Mouse (Mus musculus) thymus, adult 2 months (tissue): ENCODE results near the gene Gramd1b. TPM values are rescaled to one million over a fixed set of nuclear protein-coding genes. Genes with fewer than 3 reads are reported as not detected.
A peak's percentile ranks its signal among the peaks of the same experiment; 100 is the strongest.

Source experiments
- DNase-seq: peaks from one replicate; pipeline ENCODE4 v3.0.0; 2021
- H3K27ac ChIP-seq: fragments of 200-500 bp; 2 replicates; pipeline ENCODE4 v1.5.1; 2012; ENCODE audit warnings: low read length, control low read depth; ENCODE audit not compliant: control insufficient read depth, insufficient read depth
- H3K27me3 ChIP-seq: fragments of 200-500 bp; 2 replicates; pipeline ENCODE4 v1.6.1; 2012; ENCODE audit warnings: mild to moderate bottlenecking, low read length, moderate library complexity, mixed read lengths; ENCODE audit not compliant: control insufficient read depth, insufficient read depth
- H3K36me3 ChIP-seq: fragments of 200-500 bp; 2 replicates; pipeline ENCODE4 v1.6.1; 2012; ENCODE audit warnings: mild to moderate bottlenecking, low read length, moderate library complexity; ENCODE audit not compliant: control insufficient read depth, insufficient read depth
- H3K4me1 ChIP-seq: fragments of 200-500 bp; replicated peaks from 2 replicates; pipeline ENCODE4 v1.6.1; 2012; ENCODE audit warnings: low read length; ENCODE audit not compliant: control insufficient read depth, insufficient read depth
- H3K4me3 ChIP-seq: fragments of 200-500 bp; 2 replicates; pipeline ENCODE4 v1.5.1; 2012; ENCODE audit warnings: mild to moderate bottlenecking, low read length, control low read depth, moderate library complexity; ENCODE audit not compliant: control insufficient read depth, insufficient read depth
- CTCF ChIP-seq: fragments of 200-500 bp; IDR thresholded peaks from 2 replicates; pipeline ENCODE4 v1.5.1; 2012; ENCODE audit warnings: mild to moderate bottlenecking, control low read depth, low read length, moderate library complexity, borderline replicate concordance; ENCODE audit not compliant: control insufficient read depth, poor library complexity, insufficient read depth; ENCODE audit errors: extremely low read depth
- POLR2A ChIP-seq: fragments of 200-500 bp; IDR thresholded peaks from 2 replicates; pipeline ENCODE4 v1.6.1; 2012; ENCODE audit warnings: mild to moderate bottlenecking, low read length, control low read depth, moderate library complexity; ENCODE audit not compliant: control insufficient read depth, poor library complexity, insufficient read depth; ENCODE audit errors: extremely low read depth
- WGBS: fragments of 180-500 bp; shearing (Covaris S2); methylation state at CpG from one replicate; pipeline ENCODE4 v1.1.7; 2018; 5-methylcytosine and 5-hydroxymethylcytosine counted together
- polyA plus RNA-seq: library from polyadenylated mRNA; depleted of rRNA; stranded (reverse); fragments of >200 nt; gene quantifications from 2 replicates; pipeline ENCODE4 v1.2.3, GENCODE M21; 2012

Gramd1b gene
- polyA plus RNA-seq, 1 experiment, result 43.0 TPM

- H3K4me1 ChIP-seq, result peaks cover 18% of the 10 kb centered on the region
- peak overlapping the region; percentile 61 for H3K27ac ChIP-seq
- under 1% methylated on average over 77 of the region's 77 CpGs for WGBS
- no peaks in the 10 kb centered on the region for H3K36me3 ChIP-seq
- TF ChIP-seq POLR2A (no peak; the same call in 1 of the 2 replicates), CTCF (0 out of 2 replicates have a peak, but pooled peaks have one; percentile 8)
- peak; percentile 78 for DNase-seq
- no peaks in the 10 kb centered on the region for H3K27me3 ChIP-seq
- peak overlapping the region; percentile 94 for H3K4me3 ChIP-seq
Measured at GRCm38 (mm10) chr9:40455336-40456185, 75.6 kb downstream of the Gramd1b start.

GRCm38 (mm10) chr9:40455020-40455335 is 76.2 kb downstream of the Gramd1b start:
- Histone ChIP-seq H3K27me3 (no peaks in the 10 kb centered on the region), H3K27ac (peak overlapping the region; percentile 61), H3K36me3 (no peaks in the 10 kb centered on the region), H3K4me3 (peak overlapping the region; percentile 94), H3K4me1 (peaks cover 22% of the 10 kb centered on the region)
- TF ChIP-seq CTCF, result no peak
- TF ChIP-seq POLR2A, result no peak
- WGBS, result 2% methylated on average over 8 of the region's 8 CpGs
- no peak for DNase-seq

GRCm38 (mm10) chr9:40453889-40454288 is 77.3 kb downstream of the Gramd1b start:
- no peak overlapping the region for H3K4me3 ChIP-seq
- H3K4me1 ChIP-seq, result peaks cover 30% of the 10 kb centered on the region
- no peaks in the 10 kb centered on the region for H3K27me3 ChIP-seq
- 93% methylated on average over 6 of the region's 6 CpGs for WGBS
- H3K27ac ChIP-seq, result no peak overlapping the region
- H3K36me3 ChIP-seq, result no peaks in the 10 kb centered on the region
- DNase-seq, result no peak
- TF ChIP-seq CTCF (no peak), POLR2A (no peak)

GRCm38 (mm10) chr9:40452208-40452607 is 79.0 kb downstream of the Gramd1b start:
- WGBS, result 65% methylated on average over 5 of the region's 5 CpGs
- no peak for DNase-seq
- H3K36me3 ChIP-seq, result no peaks in the 10 kb centered on the region
- no peaks in the 10 kb centered on the region for H3K27me3 ChIP-seq
- no peak overlapping the region for H3K4me3 ChIP-seq
- H3K4me1 ChIP-seq, result peaks cover 33% of the 10 kb centered on the region
- H3K27ac ChIP-seq, result no peak overlapping the region
- TF ChIP-seq CTCF, result no peak
- no peak for TF ChIP-seq POLR2A

- 19% methylated on average over 5 of the region's 5 CpGs for WGBS
- TF ChIP-seq CTCF (no peak), POLR2A (no peak)
- DNase-seq, result no peak
- peak overlapping the region; percentile 44; the same call in 1 of the 2 replicates for H3K27ac ChIP-seq
- no peak overlapping the region for H3K4me3 ChIP-seq
- H3K27me3 ChIP-seq, result no peaks in the 10 kb centered on the region
- peaks cover 28% of the 10 kb centered on the region for H3K4me1 ChIP-seq
- no peaks in the 10 kb centered on the region for H3K36me3 ChIP-seq
Measured at GRCm38 (mm10) chr9:40450776-40451175, 80.4 kb downstream of the Gramd1b start.

GRCm38 (mm10) chr9:40450417-40450714 is 80.8 kb downstream of the Gramd1b start:
- no peak for DNase-seq
- H3K36me3 ChIP-seq, result no peaks in the 10 kb centered on the region
- H3K4me1 ChIP-seq, result peaks cover 28% of the 10 kb centered on the region
- 40% methylated on average over 7 of the region's 7 CpGs for WGBS
- no peak overlapping the region for H3K4me3 ChIP-seq
- TF ChIP-seq POLR2A (no peak), CTCF (no peak)
- H3K27ac ChIP-seq, result peak overlapping the region; percentile 57
- H3K27me3 ChIP-seq, result no peaks in the 10 kb centered on the region
